Mouse (Mus musculus) MEL (cell line): Measurements from ENCODE around the gene Gpm6b.

ENCODE experiments used
- CHD2 ChIP-seq: IDR thresholded peaks from 2 replicates; pipeline ENCODE4 v1.6.1; 2011; ENCODE audit warnings: low read length, improper control_type of control experiment
- POLR2A ChIP-seq, 2 experiments: IDR thresholded peaks; 2 replicates each; pipeline ENCODE4 v1.6.1; 2011 to 2012; ENCODE audit warnings: low read length in 2 of 2, mild to moderate bottlenecking in 2 of 2, control low read depth in 1 of 2, improper control_type of control experiment in 1 of 2, low read depth in 1 of 2, moderate library complexity in 1 of 2; ENCODE audit not compliant: control insufficient read depth in 1 of 2, insufficient read depth in 1 of 2, poor library complexity in 1 of 2
- RAD21 ChIP-seq: IDR thresholded peaks from 2 replicates; pipeline ENCODE4 v1.6.1; 2011; ENCODE audit warnings: mild to moderate bottlenecking, low read depth, low read length, improper control_type of control experiment

- TF ChIP-seq CHD2, result no peak
- no peak for TF ChIP-seq POLR2A (IDR thresholded peaks at IDR 0.05; ENCODE audit: control insufficient read depth in 1 of 2, insufficient read depth in 1 of 2, low read depth in 1 of 2, low read length in 2 of 2, poor library complexity in 1 of 2)
- no peak for TF ChIP-seq RAD21
These were observed 126.9 kb downstream of the Gpm6b start for GRCm38 (mm10) chrX:166365458-166366213.
